Comparison of ENCODE assay signal across 13 mouse cellular contexts in genomic region chr5:75346836-75347773, GRCm38 (mm10).
DNase-seq lines count a peak whose midpoint lies in the region; ATAC-seq and TF ChIP-seq lines count a peak whose summit lies in the region.
"Had no signal": no experiment of that assay in that cellular context is flagged by ENCODE, and none has a peak within 500 bp of the region (broad histone marks: within the 10 kb centered on the region; RNA-seq: fewer than 3 reads in every experiment).

No protein-coding gene starts in this region.

- H3K4me3 ChIP-seq in hindbrain, embryonic 16.5 days (ENCODE audit: low read length) = no peak overlapping the region
- no peak overlapping the region for H3K4me3 ChIP-seq in hindbrain, embryonic 14.5 days (replicated peaks; ENCODE audit: low read length)
- H3K4me3 ChIP-seq in forebrain, embryonic 14.5 days (ENCODE audit: low read depth, low read length) = no peak overlapping the region
- H3K4me3 ChIP-seq in midbrain, embryonic 16.5 days (ENCODE audit: low read depth, low read length) = no peak overlapping the region
- H3K4me3 ChIP-seq: embryonic facial prominence, embryonic 12.5 days; liver, embryonic 15.5 days had no signal

- TF ChIP-seq CTCF in brain, embryonic 14.5 days (IDR thresholded peaks at IDR 0.05; ENCODE audit: borderline replicate concordance, extremely low read depth, insufficient read depth, insufficient read length) = no peak

- WGBS in hindbrain, embryonic 16.5 days = 32% methylated on average over 11 of the region's 11 CpGs
- 35% methylated on average over 11 of the region's 11 CpGs for WGBS in hindbrain, embryonic 14.5 days
- 4% methylated on average over 11 of the region's 11 CpGs for WGBS in forebrain, embryonic 14.5 days
- 10% methylated on average over 11 of the region's 11 CpGs for WGBS in midbrain, embryonic 16.5 days

- H3K36me3 ChIP-seq in hindbrain, embryonic 16.5 days (ENCODE audit: control insufficient read depth, insufficient read depth, low read length) = no peaks in the 10 kb centered on the region
- no peaks in the 10 kb centered on the region for H3K36me3 ChIP-seq in hindbrain, embryonic 14.5 days (replicated peaks; ENCODE audit: control insufficient read depth, insufficient read depth)
- no peaks in the 10 kb centered on the region for H3K36me3 ChIP-seq in forebrain, embryonic 14.5 days (ENCODE audit: control insufficient read depth, insufficient read depth, low read length)
- H3K36me3 ChIP-seq in midbrain, embryonic 16.5 days (ENCODE audit: control insufficient read depth, insufficient read depth, low read length) = no peaks in the 10 kb centered on the region
- H3K36me3 ChIP-seq: embryonic facial prominence, embryonic 12.5 days; liver, embryonic 15.5 days had no signal

- no peaks in the 10 kb centered on the region for H3K9me3 ChIP-seq in hindbrain, embryonic 16.5 days (ENCODE audit: control insufficient read depth, low read length)
- no peaks in the 10 kb centered on the region for H3K9me3 ChIP-seq in hindbrain, embryonic 14.5 days (ENCODE audit: control insufficient read depth, low read length)
- H3K9me3 ChIP-seq in forebrain, embryonic 14.5 days (replicated peaks; ENCODE audit: control insufficient read depth, low read length) = no peaks in the 10 kb centered on the region
- no peaks in the 10 kb centered on the region for H3K9me3 ChIP-seq in midbrain, embryonic 16.5 days (replicated peaks; ENCODE audit: control insufficient read depth, low read length, poor library complexity, severe bottlenecking)
- H3K9me3 ChIP-seq: embryonic facial prominence, embryonic 12.5 days; liver, embryonic 15.5 days had no signal

- H3K27ac ChIP-seq in hindbrain, embryonic 16.5 days (ENCODE audit: low read depth, low read length) = no peak overlapping the region
- no peak overlapping the region for H3K27ac ChIP-seq in hindbrain, embryonic 14.5 days
- no peak overlapping the region for H3K27ac ChIP-seq in forebrain, embryonic 14.5 days (ENCODE audit: low read depth, low read length)
- H3K27ac ChIP-seq in midbrain, embryonic 16.5 days (ENCODE audit: low read length) = no peak overlapping the region
- H3K27ac ChIP-seq: embryonic facial prominence, embryonic 12.5 days; liver, embryonic 15.5 days had no signal

- H3K27me3 ChIP-seq in hindbrain, embryonic 16.5 days (replicated peaks; ENCODE audit: control insufficient read depth, insufficient read depth, low read length) = no peaks in the 10 kb centered on the region
- H3K27me3 ChIP-seq in hindbrain, embryonic 14.5 days (ENCODE audit: control insufficient read depth, insufficient read depth, low read length) = no peaks in the 10 kb centered on the region
- H3K27me3 ChIP-seq in forebrain, embryonic 14.5 days (replicated peaks; ENCODE audit: control insufficient read depth, insufficient read depth, low read length) = peaks cover 57% of the 10 kb centered on the region
- H3K27me3 ChIP-seq in midbrain, embryonic 16.5 days (ENCODE audit: control insufficient read depth, insufficient read depth, low read depth, low read length) = peaks cover 11% of the 10 kb centered on the region; the same call in 1 of the 2 replicates
- H3K27me3 ChIP-seq: embryonic facial prominence, embryonic 12.5 days; liver, embryonic 15.5 days had no signal

- no peak overlapping the region for H3K9ac ChIP-seq in hindbrain, embryonic 16.5 days (ENCODE audit: low read depth, low read length)
- H3K9ac ChIP-seq in hindbrain, embryonic 14.5 days = no peak overlapping the region
- H3K9ac ChIP-seq in forebrain, embryonic 14.5 days (ENCODE audit: low read length) = no peak overlapping the region
- H3K9ac ChIP-seq in midbrain, embryonic 16.5 days (ENCODE audit: low read depth, low read length) = no peak overlapping the region
- H3K9ac ChIP-seq: embryonic facial prominence, embryonic 12.5 days; liver, embryonic 15.5 days had no signal

- peak; percentile 60 for ATAC-seq in hindbrain, embryonic 16.5 days
- ATAC-seq in hindbrain, embryonic 14.5 days (ENCODE audit: low FRiP score) = no peak
- ATAC-seq in forebrain, embryonic 14.5 days = peak; percentile 67; the same call in 1 of the 2 replicates
- peak; percentile 54 for ATAC-seq in midbrain, embryonic 16.5 days

- TF ChIP-seq POLR2A in brain, embryonic 14.5 days (IDR thresholded peaks at IDR 0.05; ENCODE audit: borderline replicate concordance, extremely low read depth, insufficient read depth, insufficient read length, poor library complexity, severe bottlenecking) = no peak

- no peaks in the 10 kb centered on the region for H3K4me1 ChIP-seq in hindbrain, embryonic 16.5 days (ENCODE audit: control insufficient read depth, insufficient read depth, low read depth, low read length)
- H3K4me1 ChIP-seq in hindbrain, embryonic 14.5 days (replicated peaks; ENCODE audit: control insufficient read depth, insufficient read depth, low read length) = no peaks in the 10 kb centered on the region; the same call in 1 of the 2 replicates
- no peaks in the 10 kb centered on the region for H3K4me1 ChIP-seq in forebrain, embryonic 14.5 days (ENCODE audit: control insufficient read depth, insufficient read depth, low read length)
- 0 out of 2 replicates have a peak, but pooled peaks cover 2% of the 10 kb centered on the region for H3K4me1 ChIP-seq in midbrain, embryonic 16.5 days (ENCODE audit: control insufficient read depth, insufficient read depth, low read length)
- H3K4me1 ChIP-seq: embryonic facial prominence, embryonic 12.5 days had no signal

- H3K4me2 ChIP-seq in hindbrain, embryonic 16.5 days (ENCODE audit: low read length) = no peak overlapping the region
- no peak overlapping the region for H3K4me2 ChIP-seq in hindbrain, embryonic 14.5 days (replicated peaks)
- H3K4me2 ChIP-seq in forebrain, embryonic 14.5 days (ENCODE audit: low read length) = no peak overlapping the region
- H3K4me2 ChIP-seq in midbrain, embryonic 16.5 days (ENCODE audit: low read length) = no peak overlapping the region
- H3K4me2 ChIP-seq: embryonic facial prominence, embryonic 12.5 days; liver, embryonic 15.5 days had no signal

- no peak for DNase-seq in hindbrain, embryonic 14.5 days (ENCODE audit: low spot score)
- peak; percentile 90 for DNase-seq in brain, embryonic 14.5 days (ENCODE audit: low read depth)
- DNase-seq in forebrain, embryonic 14.5 days (ENCODE audit: low spot score) = peak; percentile 80
- DNase-seq in adrenal gland, postnatal 36 days = no peak
- DNase-seq in urinary bladder, adult 2 months (ENCODE audit: low spot score) = no peak
- no peak for DNase-seq in liver
- DNase-seq: B cell, adult 2 months; cerebellum, adult 9-10 months; lung, postnatal 36 days had no signal

Comparison
In these comparisons a context has a peak if more than half of its experiments do, and no peak if none do; other contexts are left out.
1. DNase-seq: peak in brain, embryonic 14.5 days (single experiment) and forebrain, embryonic 14.5 days (single experiment); none in hindbrain, embryonic 14.5 days (single experiment), adrenal gland, postnatal 36 days (0 of 2), urinary bladder, adult 2 months (single experiment) and liver (single experiment).